Mouse (Mus musculus): ENCODE data around the gene Ccdc153. TPM values are rescaled to one million over a fixed set of nuclear protein-coding genes. Genes with fewer than 3 reads are reported as not detected.

The Ccdc153 gene
- polyA plus RNA-seq (2015; fragmentation: Nextera tagmentation; extraction: Ambion mirVana): not detected in 2 replicates

- 47% methylated on average over 2 of the region's 2 CpGs for WGBS
- H3K9ac ChIP-seq: no peak within 1 kb of the TSS
- no peaks in the 10 kb centered on the region for H3K4me1 ChIP-seq (replicated peaks)
- H3K4me3 ChIP-seq (replicated peaks): no peak within 1 kb of the TSS
- H3K9me3 ChIP-seq: no peaks in the 10 kb centered on the region
- H3K4me2 ChIP-seq (replicated peaks): no peak within 1 kb of the TSS
- H3K36me3 ChIP-seq: no peaks in the 10 kb centered on the region
- no peaks in the 10 kb centered on the region for H3K27me3 ChIP-seq (replicated peaks)
- no peak for ATAC-seq
- H3K27ac ChIP-seq: no peak within 1 kb of the TSS
Measured at GRCm38 (mm10) chr9:44240399-44240798, at the start of gene Ccdc153. TSS of gene Ccdc153 (plus strand) at chr9:44240676.

- 81% methylated on average over 3 of the region's 3 CpGs for WGBS
- H3K9me3 ChIP-seq: no peaks in the 10 kb centered on the region
- no peak overlapping the region for H3K4me3 ChIP-seq (replicated peaks)
- no peak for ATAC-seq
- H3K27me3 ChIP-seq (replicated peaks): no peaks in the 10 kb centered on the region
- H3K9ac ChIP-seq: no peak overlapping the region
- no peak overlapping the region for H3K27ac ChIP-seq
- H3K4me2 ChIP-seq (replicated peaks): no peak overlapping the region
- H3K4me1 ChIP-seq (replicated peaks): no peaks in the 10 kb centered on the region
- no peaks in the 10 kb centered on the region for H3K36me3 ChIP-seq
Measured at GRCm38 (mm10) chr9:44191166-44191565, 49.3 kb upstream of the Ccdc153 start.

- Histone ChIP-seq H3K9me3 (no peaks in the 10 kb centered on the region), H3K4me3 (replicated peaks) (no peak overlapping the region), H3K9ac (no peak overlapping the region), H3K36me3 (no peaks in the 10 kb centered on the region), H3K27me3 (replicated peaks) (no peaks in the 10 kb centered on the region), H3K4me2 (replicated peaks) (no peak overlapping the region), H3K4me1 (replicated peaks) (no peaks in the 10 kb centered on the region), H3K27ac (no peak overlapping the region)
- 90% methylated on average over 3 of the region's 3 CpGs for WGBS
- ATAC-seq: no peak
Measured at GRCm38 (mm10) chr9:44192312-44192711, 48.2 kb upstream of the Ccdc153 start.

GRCm38 (mm10) chr9:44192794-44193193 lies 47.7 kb upstream of the Ccdc153 start:
- H3K27ac ChIP-seq: no peak overlapping the region
- H3K4me1 ChIP-seq (replicated peaks): no peaks in the 10 kb centered on the region
- 90% methylated on average over 5 of the region's 5 CpGs for WGBS
- H3K27me3 ChIP-seq (replicated peaks): no peaks in the 10 kb centered on the region
- H3K4me3 ChIP-seq (replicated peaks): no peak overlapping the region
- H3K9me3 ChIP-seq: no peaks in the 10 kb centered on the region
- no peak overlapping the region for H3K4me2 ChIP-seq (replicated peaks)
- H3K36me3 ChIP-seq: 0 out of 2 replicates have a peak, but pooled peaks cover 2% of the 10 kb centered on the region
- H3K9ac ChIP-seq: no peak overlapping the region
- no peak for ATAC-seq

GRCm38 (mm10) chr9:44194000-44194399 lies 46.5 kb upstream of the Ccdc153 start:
- Histone ChIP-seq H3K36me3 (0 out of 2 replicates have a peak, but pooled peaks cover 4% of the 10 kb centered on the region), H3K27me3 (replicated peaks) (no peaks in the 10 kb centered on the region), H3K4me3 (replicated peaks) (no peak overlapping the region), H3K9ac (no peak overlapping the region), H3K4me1 (replicated peaks) (no peaks in the 10 kb centered on the region), H3K9me3 (no peaks in the 10 kb centered on the region), H3K27ac (0 out of 2 replicates have a peak overlapping the region, but pooled peaks have one; percentile 23), H3K4me2 (replicated peaks) (no peak overlapping the region)
- peak; percentile 66; the same call in 1 of the 2 replicates for ATAC-seq
- 51% methylated on average over 1 of the region's 1 CpGs for WGBS

- Histone ChIP-seq H3K4me2 (replicated peaks) (no peak overlapping the region), H3K4me1 (replicated peaks) (no peaks in the 10 kb centered on the region), H3K4me3 (replicated peaks) (no peak overlapping the region), H3K36me3 (0 out of 2 replicates have a peak, but pooled peaks cover 4% of the 10 kb centered on the region), H3K9me3 (no peaks in the 10 kb centered on the region), H3K9ac (no peak overlapping the region), H3K27ac (no peak overlapping the region), H3K27me3 (replicated peaks) (no peaks in the 10 kb centered on the region)
- no peak for ATAC-seq
- 93% methylated on average over 4 of the region's 4 CpGs for WGBS
Measured at GRCm38 (mm10) chr9:44196354-44196753, 44.1 kb upstream of the Ccdc153 start.

- Histone ChIP-seq H3K4me3 (replicated peaks) (no peak overlapping the region), H3K36me3 (0 out of 2 replicates have a peak, but pooled peaks cover 4% of the 10 kb centered on the region), H3K9me3 (no peaks in the 10 kb centered on the region), H3K4me1 (replicated peaks) (no peaks in the 10 kb centered on the region), H3K27me3 (replicated peaks) (no peaks in the 10 kb centered on the region), H3K9ac (no peak overlapping the region), H3K4me2 (replicated peaks) (no peak overlapping the region), H3K27ac (no peak overlapping the region)
- no peak for ATAC-seq
- WGBS: 94% methylated on average over 3 of the region's 3 CpGs
Measured at GRCm38 (mm10) chr9:44199166-44199565, 41.3 kb upstream of the Ccdc153 start.

GRCm38 (mm10) chr9:44199580-44199979 lies 40.9 kb upstream of the Ccdc153 start:
- no peak for ATAC-seq
- 0 out of 2 replicates have a peak, but pooled peaks cover 4% of the 10 kb centered on the region for H3K36me3 ChIP-seq
- no peaks in the 10 kb centered on the region for H3K9me3 ChIP-seq
- no peak overlapping the region for H3K4me3 ChIP-seq (replicated peaks)
- H3K4me2 ChIP-seq (replicated peaks): no peak overlapping the region
- H3K27ac ChIP-seq: no peak overlapping the region
- H3K27me3 ChIP-seq (replicated peaks): no peaks in the 10 kb centered on the region
- no peak overlapping the region for H3K9ac ChIP-seq
- no peaks in the 10 kb centered on the region for H3K4me1 ChIP-seq (replicated peaks)

- no peak overlapping the region for H3K4me3 ChIP-seq (replicated peaks)
- H3K4me1 ChIP-seq (replicated peaks): no peaks in the 10 kb centered on the region
- H3K27me3 ChIP-seq (replicated peaks): no peaks in the 10 kb centered on the region
- no peaks in the 10 kb centered on the region for H3K9me3 ChIP-seq
- no peak overlapping the region for H3K9ac ChIP-seq
- H3K4me2 ChIP-seq (replicated peaks): no peak overlapping the region
- H3K27ac ChIP-seq: no peak overlapping the region
- H3K36me3 ChIP-seq: 0 out of 2 replicates have a peak, but pooled peaks cover 4% of the 10 kb centered on the region
- no peak for ATAC-seq
- 70% methylated on average over 3 of the region's 3 CpGs for WGBS
Measured at GRCm38 (mm10) chr9:44200458-44200857, 40.0 kb upstream of the Ccdc153 start.

GRCm38 (mm10) chr9:44207840-44208239 lies 32.6 kb upstream of the Ccdc153 start:
- Histone ChIP-seq H3K4me3 (replicated peaks) (no peak overlapping the region), H3K9me3 (no peaks in the 10 kb centered on the region), H3K27me3 (replicated peaks) (no peaks in the 10 kb centered on the region), H3K4me1 (replicated peaks) (peaks cover 3% of the 10 kb centered on the region; the same call in 1 of the 2 replicates), H3K27ac (no peak overlapping the region), H3K4me2 (replicated peaks) (no peak overlapping the region), H3K9ac (no peak overlapping the region), H3K36me3 (no peaks in the 10 kb centered on the region)
- no peak for ATAC-seq
- 92% methylated on average over 2 of the region's 2 CpGs for WGBS

GRCm38 (mm10) chr9:44209416-44209815 lies 31.1 kb upstream of the Ccdc153 start:
- H3K9me3 ChIP-seq: no peaks in the 10 kb centered on the region
- peak overlapping the region; percentile 33; the same call in 1 of the 2 replicates for H3K27ac ChIP-seq
- no peak overlapping the region for H3K4me2 ChIP-seq (replicated peaks)
- no peaks in the 10 kb centered on the region for H3K27me3 ChIP-seq (replicated peaks)
- no peak overlapping the region for H3K4me3 ChIP-seq (replicated peaks)
- 70% methylated on average over 4 of the region's 4 CpGs for WGBS
- ATAC-seq: peak; percentile 94
- H3K4me1 ChIP-seq (replicated peaks): peaks cover 3% of the 10 kb centered on the region; the same call in 1 of the 2 replicates
- no peak overlapping the region for H3K9ac ChIP-seq
- no peaks in the 10 kb centered on the region for H3K36me3 ChIP-seq

- Histone ChIP-seq H3K36me3 (no peaks in the 10 kb centered on the region), H3K9ac (no peak overlapping the region), H3K27ac (no peak overlapping the region), H3K4me2 (replicated peaks) (no peak overlapping the region), H3K4me3 (replicated peaks) (no peak overlapping the region), H3K9me3 (no peaks in the 10 kb centered on the region), H3K4me1 (replicated peaks) (peaks cover 3% of the 10 kb centered on the region; the same call in 1 of the 2 replicates), H3K27me3 (replicated peaks) (no peaks in the 10 kb centered on the region)
- 75% methylated on average over 4 of the region's 4 CpGs for WGBS
- ATAC-seq: no peak
Measured at GRCm38 (mm10) chr9:44212406-44212805, 28.1 kb upstream of the Ccdc153 start.

- no peak overlapping the region for H3K9ac ChIP-seq
Measured at GRCm38 (mm10) chr9:44213538-44213937, 26.9 kb upstream of the Ccdc153 start.

More at GRCm38 (mm10) chr9:44213538-44213937, 26.9 kb upstream of the Ccdc153 start:
- no peaks in the 10 kb centered on the region for H3K9me3 ChIP-seq
- no peaks in the 10 kb centered on the region for H3K36me3 ChIP-seq
- H3K27me3 ChIP-seq (replicated peaks): no peaks in the 10 kb centered on the region
- WGBS: 94% methylated on average over 14 of the region's 14 CpGs
- no peak overlapping the region for H3K27ac ChIP-seq
- H3K4me1 ChIP-seq (replicated peaks): no peaks in the 10 kb centered on the region
- no peak overlapping the region for H3K4me2 ChIP-seq (replicated peaks)
- ATAC-seq: no peak
- H3K4me3 ChIP-seq (replicated peaks): no peak overlapping the region

Data from intestine, embryonic 15.5 days (tissue).